Mouse (Mus musculus) thymus, postnatal 0 days (tissue): ENCODE measurements at regions not wholly inside any gene's neighbourhood (a gene's known extent, or its start where the extent isn't known, plus 50 kb on each side); places are given as distances from the start of the nearest gene placed in this dataset.

Experiments used
- DNase-seq: peaks from one replicate; pipeline ENCODE4 v3.0.0-alpha.2; 2015; ENCODE audit warnings: low spot score

GRCm38 (mm10) chr10:91734691-91735090, 553.6 kb upstream of the Tmpo start:
- no peak for DNase-seq

- DNase-seq = no peak
Observed at GRCm38 (mm10) chr10:91732007-91732589, 551.0 kb upstream of the Tmpo start.

GRCm38 (mm10) chr10:91730062-91730461, 548.9 kb upstream of the Tmpo start:
- no peak for DNase-seq

- DNase-seq = no peak
Observed at GRCm38 (mm10) chr10:91719561-91720371, 538.7 kb upstream of the Tmpo start.

- DNase-seq = no peak
Observed at GRCm38 (mm10) chr10:91716604-91717003, 535.5 kb upstream of the Tmpo start.

GRCm38 (mm10) chr10:91714648-91715047, 533.5 kb upstream of the Tmpo start:
- no peak for DNase-seq

GRCm38 (mm10) chr10:91713529-91713928, 532.4 kb upstream of the Tmpo start:
- no peak for DNase-seq

- DNase-seq = no peak
Observed at GRCm38 (mm10) chr10:91706816-91707215, 525.7 kb upstream of the Tmpo start.

- no peak for DNase-seq
Observed at GRCm38 (mm10) chr10:91704751-91705150, 523.6 kb upstream of the Tmpo start.

- no peak for DNase-seq
Observed at GRCm38 (mm10) chr10:91701822-91702221, 520.7 kb upstream of the Tmpo start.

- DNase-seq = no peak
Observed at GRCm38 (mm10) chr10:91686082-91686618, 505.0 kb upstream of the Tmpo start.

- DNase-seq = no peak
Observed at GRCm38 (mm10) chr10:91685164-91686027, 504.3 kb upstream of the Tmpo start.

- no peak for DNase-seq
Observed at GRCm38 (mm10) chr10:91679641-91680040, 498.5 kb upstream of the Tmpo start.

- no peak for DNase-seq
Observed at GRCm38 (mm10) chr10:91637911-91638310, 456.8 kb upstream of the Tmpo start.

GRCm38 (mm10) chr10:91628672-91629071, 447.6 kb upstream of the Tmpo start:
- DNase-seq = no peak

GRCm38 (mm10) chr10:91622281-91622680, 441.2 kb upstream of the Tmpo start:
- DNase-seq = no peak

GRCm38 (mm10) chr10:91613794-91614479, 432.8 kb upstream of the Tmpo start:
- DNase-seq = no peak

- DNase-seq = no peak
Observed at GRCm38 (mm10) chr10:91612052-91612451, 430.9 kb upstream of the Tmpo start.

GRCm38 (mm10) chr10:91594891-91595290, 413.8 kb upstream of the Tmpo start:
- no peak for DNase-seq

GRCm38 (mm10) chr10:91593378-91593777, 412.3 kb upstream of the Tmpo start:
- no peak for DNase-seq

GRCm38 (mm10) chr10:91591845-91592244, 410.7 kb upstream of the Tmpo start:
- no peak for DNase-seq
